Mouse (Mus musculus): ENCODE results near the gene Sorcs2.
"Not testable (repeated sequence)": the region's sequence is repeated elsewhere in the genome, so short reads cannot be mapped to it uniquely, and the experiment has no call there.

The Sorcs2 gene

GRCm38 (mm10) chr5:36293109-36293900 is 104.6 kb downstream of the Sorcs2 start:
- no peak for DNase-seq

GRCm38 (mm10) chr5:36292321-36292720 is 105.6 kb downstream of the Sorcs2 start:
- DNase-seq = no peak

- no peak for DNase-seq
Measured at GRCm38 (mm10) chr5:36291191-36291590, 106.7 kb downstream of the Sorcs2 start.

- DNase-seq = no peak
Measured at GRCm38 (mm10) chr5:36285405-36285804, 112.5 kb downstream of the Sorcs2 start.

GRCm38 (mm10) chr5:36279896-36280295 is 118.0 kb downstream of the Sorcs2 start:
- DNase-seq = no peak

- DNase-seq = no peak
Measured at GRCm38 (mm10) chr5:36274684-36275394, 123.1 kb downstream of the Sorcs2 start.

- DNase-seq = no peak
Measured at GRCm38 (mm10) chr5:36267194-36267769, 130.7 kb downstream of the Sorcs2 start.

GRCm38 (mm10) chr5:36260862-36261261 is 137.1 kb downstream of the Sorcs2 start:
- no peak for DNase-seq

- DNase-seq = no peak
Measured at GRCm38 (mm10) chr5:36259691-36260124, 138.2 kb downstream of the Sorcs2 start.

- DNase-seq = no peak
Measured at GRCm38 (mm10) chr5:36258387-36259181, 139.4 kb downstream of the Sorcs2 start.

GRCm38 (mm10) chr5:36257008-36257407 is 140.9 kb downstream of the Sorcs2 start:
- DNase-seq = no peak

GRCm38 (mm10) chr5:36254642-36255516 is 143.1 kb downstream of the Sorcs2 start:
- no peak for DNase-seq

GRCm38 (mm10) chr5:36252746-36253504 is 145.0 kb downstream of the Sorcs2 start:
- no peak for DNase-seq

GRCm38 (mm10) chr5:36248022-36248421 is 149.9 kb downstream of the Sorcs2 start:
- no peak for DNase-seq

GRCm38 (mm10) chr5:36237526-36237925 is 160.4 kb downstream of the Sorcs2 start:
- DNase-seq = not testable (repeated sequence)

GRCm38 (mm10) chr5:36230301-36230780 is 167.6 kb downstream of the Sorcs2 start:
- no peak for DNase-seq

GRCm38 (mm10) chr5:36228405-36229370 is 169.3 kb downstream of the Sorcs2 start:
- DNase-seq = no peak

GRCm38 (mm10) chr5:36226296-36226695 is 171.6 kb downstream of the Sorcs2 start:
- no peak for DNase-seq

GRCm38 (mm10) chr5:36225855-36226254 is 172.1 kb downstream of the Sorcs2 start:
- no peak for DNase-seq

GRCm38 (mm10) chr5:36223787-36224186 is 174.2 kb downstream of the Sorcs2 start:
- DNase-seq = no peak

All from cerebellum, adult 11-12 months (tissue).